Mouse (Mus musculus) left cerebral cortex, postnatal 10 days (tissue): ENCODE measurements at regions not wholly inside any gene's neighbourhood (a gene's known extent, or its start where the extent isn't known, plus 50 kb on each side); places are given as distances from the start of the nearest gene placed in this dataset.

Experiments
- DNase-seq, 2 experiments: peaks; one replicate each; pipeline ENCODE4 v3.0.0; 2021 to 2022; ENCODE audit warnings: low spot score in 2 of 2, mixed read lengths in 1 of 2; ENCODE audit errors: extremely low spot score in 1 of 2
- intact Hi-C: fragments of 180-260 bp; cut with DNase I; formaldehyde crosslinking; loops from one replicate; pipeline ENCODE4 v1.15.1; 2025

DNA sequence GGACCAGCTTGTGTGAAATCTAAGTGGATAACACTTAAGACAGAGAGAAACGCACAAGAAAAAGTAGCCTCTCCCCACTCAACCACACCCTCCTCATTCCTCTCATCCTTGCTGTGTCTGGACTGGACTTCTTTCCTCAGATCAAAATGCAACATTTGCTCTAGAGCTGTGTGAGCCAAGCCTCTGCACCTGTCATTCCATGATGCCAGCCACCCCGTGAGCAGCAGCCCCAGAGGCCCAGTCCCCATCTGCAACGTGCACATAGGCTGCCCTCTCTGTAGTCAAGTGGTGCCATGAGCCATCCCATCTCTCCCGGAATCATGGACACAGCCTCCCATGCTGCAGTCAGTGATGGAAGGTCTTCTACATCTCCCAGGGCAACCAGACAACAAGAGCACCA lies 55.1 kb upstream of the Gpc1 start:
- DNase-seq: no peak
- intact Hi-C loops: no loop called here

DNA sequence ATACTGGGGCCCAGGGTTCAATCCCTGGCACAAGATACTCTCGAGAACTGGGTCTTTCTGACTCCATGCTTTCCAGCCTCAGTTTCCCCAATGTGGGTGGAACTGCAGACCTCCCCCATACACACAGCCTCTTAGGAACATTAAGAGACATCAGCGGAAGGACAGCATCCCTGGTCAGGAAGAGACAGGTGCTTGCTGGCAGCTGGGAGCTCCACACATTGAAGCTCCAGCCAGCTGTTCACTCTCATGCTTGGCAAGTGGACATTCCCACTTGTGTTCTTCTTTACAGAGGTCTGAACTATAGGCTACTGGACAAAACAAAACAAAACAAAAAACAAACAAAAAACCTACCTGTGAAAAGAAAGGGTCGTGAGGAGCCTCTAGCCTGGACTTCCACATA lies 55.5 kb upstream of the Gpc1 start:
- DNase-seq: no peak
- intact Hi-C loops: no loop called here

DNA sequence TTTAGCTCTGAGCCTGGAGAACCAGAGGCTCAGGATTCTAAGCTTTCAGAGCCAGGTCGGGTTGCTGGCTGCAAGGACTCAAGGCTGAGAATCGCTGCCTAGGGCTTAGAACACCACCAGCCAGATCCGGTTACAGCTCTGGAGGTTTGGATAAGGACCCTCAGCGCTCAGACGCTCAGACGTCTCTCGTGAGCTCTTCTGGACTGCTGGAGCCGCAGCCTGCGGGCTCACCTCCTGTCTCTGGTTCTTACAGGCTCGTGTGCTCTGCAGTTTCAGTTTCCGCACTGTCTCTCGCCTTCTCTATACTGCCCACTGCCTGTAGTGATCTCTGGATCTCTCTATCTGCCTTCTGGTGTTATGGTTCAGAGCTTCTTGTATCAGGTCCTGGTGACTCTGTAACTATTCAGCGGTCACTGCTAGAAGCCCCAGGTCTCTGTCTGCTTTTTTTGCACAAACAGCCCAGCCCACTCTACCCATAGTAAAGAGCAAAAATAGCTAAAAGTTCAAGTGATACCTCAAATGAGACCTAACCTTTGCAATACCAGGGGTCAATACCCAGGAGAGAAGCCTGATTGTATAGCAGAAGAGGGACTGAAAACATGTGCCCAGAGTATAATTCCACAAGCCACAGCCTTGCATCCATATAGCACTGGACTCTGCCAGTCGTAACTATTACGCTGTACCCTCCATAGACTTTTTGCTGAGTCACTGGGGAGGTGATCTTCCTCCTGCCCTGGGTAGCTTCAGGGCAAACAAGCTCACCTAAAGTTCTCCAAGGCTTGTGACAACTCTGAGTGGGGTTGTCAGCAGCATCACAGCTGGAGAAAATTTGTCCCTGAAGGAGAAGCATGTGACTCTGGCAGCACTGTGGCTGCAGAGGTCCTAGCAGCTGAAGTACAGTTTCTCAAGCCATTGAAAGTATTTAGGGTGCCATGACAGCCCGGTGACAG lies 56.4 kb upstream of the Gpc1 start:
- intact Hi-C loops: no loop called here
- DNase-seq: no peak

DNA sequence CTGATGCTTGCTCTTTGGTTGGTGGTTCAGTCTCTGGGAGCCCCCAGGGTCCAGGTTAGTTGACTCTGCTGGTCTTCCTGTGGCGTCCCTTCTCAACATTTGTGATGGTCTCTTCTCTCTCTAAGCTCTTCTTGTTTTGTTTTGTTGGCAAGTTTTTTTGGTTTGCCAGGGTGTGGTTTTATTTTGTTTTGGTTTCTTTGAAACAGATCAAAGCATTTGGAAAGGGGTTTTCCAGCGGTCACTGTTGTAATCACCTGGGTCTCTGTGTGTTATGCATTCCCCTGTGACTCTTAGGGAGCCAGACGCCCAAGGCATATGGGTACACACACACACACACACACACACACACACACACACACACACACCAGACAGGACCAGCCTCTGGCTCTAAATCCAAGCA lies 57.4 kb upstream of the Gpc1 start:
- intact Hi-C loops: no loop called here
- no peak for DNase-seq

DNA sequence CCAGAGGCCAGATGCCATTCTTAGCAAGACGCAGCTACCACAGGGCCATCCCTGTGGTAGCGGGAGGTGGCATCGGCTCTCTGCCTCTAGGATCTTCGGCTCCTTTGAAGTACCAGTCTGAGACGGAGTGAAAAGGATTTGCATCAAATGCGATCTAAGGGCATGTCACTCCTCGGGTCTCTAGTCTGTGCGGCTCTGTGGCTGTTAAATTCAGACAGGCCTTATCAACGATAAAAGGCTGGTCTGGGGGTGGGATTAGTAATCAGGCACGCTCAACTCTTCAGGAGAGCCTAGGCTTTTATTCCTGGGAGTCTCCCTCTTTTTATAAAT lies 58.7 kb upstream of the Gpc1 start:
- intact Hi-C loops: no loop called here
- no peak for DNase-seq

DNA sequence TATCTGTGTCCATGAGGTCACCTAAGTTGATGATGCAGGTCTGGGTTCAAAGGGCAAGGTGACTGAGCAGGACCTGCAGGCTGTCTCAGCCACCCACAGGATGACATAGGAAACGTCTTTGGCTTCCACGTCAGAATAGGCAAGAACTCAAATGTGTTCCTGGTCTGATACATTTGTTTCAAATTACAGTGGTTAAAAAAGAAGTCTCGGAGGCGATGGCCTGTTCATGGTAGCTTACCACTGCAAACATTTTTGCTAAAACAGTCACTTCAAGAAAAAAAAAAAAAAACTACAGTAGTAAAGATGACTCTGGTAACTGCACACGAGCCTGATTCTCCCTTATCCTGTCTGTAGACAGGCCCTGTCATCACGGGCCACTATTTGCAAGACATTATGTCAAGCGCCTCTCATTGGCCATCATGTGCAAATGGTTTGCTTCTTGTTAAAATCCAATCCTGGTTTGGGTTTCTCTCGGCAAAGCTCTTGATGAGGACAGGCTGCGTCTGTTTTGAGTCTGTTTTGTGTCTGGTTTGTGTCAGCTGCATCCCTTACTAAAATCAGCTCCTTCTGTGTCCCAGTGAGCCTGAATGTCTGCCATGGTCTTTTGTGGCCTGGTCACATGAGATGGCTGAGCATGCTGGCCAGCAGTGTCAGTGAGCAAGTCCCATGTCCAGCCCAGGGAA lies 59.2 kb upstream of the Gpc1 start:
- intact Hi-C loops: no loop called here
- no peak for DNase-seq

DNA sequence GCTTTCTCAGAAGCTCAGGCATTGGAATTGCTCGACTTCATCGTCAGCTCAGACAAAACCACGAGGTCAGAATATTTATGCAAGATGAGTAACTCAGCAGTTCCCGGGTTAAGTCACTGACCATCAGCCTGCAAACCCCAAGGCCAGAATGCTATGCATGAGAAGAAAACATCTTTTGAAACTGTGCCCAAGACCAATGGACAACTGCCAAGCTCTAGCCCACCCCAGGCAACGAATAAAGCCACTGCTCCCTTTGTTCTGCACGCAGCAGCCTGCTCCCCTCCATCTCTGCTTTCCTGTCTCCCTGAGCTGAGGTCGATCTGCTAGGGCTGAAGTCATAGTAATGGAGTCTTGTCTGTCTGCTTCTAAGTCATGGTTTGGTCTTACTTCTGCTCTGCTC lies 61.7 kb upstream of the Gpc1 start:
- no peak for DNase-seq
- intact Hi-C loops: no loop called here

DNA sequence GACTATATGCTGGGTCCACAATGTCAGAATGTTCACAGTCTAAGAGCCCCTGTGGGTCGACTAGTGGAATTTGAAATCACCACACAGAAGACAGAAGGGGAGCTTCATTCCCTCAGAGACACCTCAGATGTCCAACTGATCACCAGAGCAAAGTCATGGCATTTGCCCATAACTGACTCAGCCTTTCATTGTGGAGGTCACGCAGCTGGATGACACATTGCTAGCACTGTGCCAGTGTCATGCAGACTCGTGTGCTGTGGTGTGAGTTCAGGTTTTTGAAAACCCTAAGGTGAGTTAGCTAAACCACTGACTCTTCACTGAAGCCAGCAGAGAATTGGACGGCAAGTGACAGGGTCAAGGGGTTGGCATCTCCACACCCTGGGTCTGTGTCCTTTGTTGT lies 62.3 kb upstream of the Gpc1 start:
- intact Hi-C loops: no loop called here
- no peak for DNase-seq

DNA sequence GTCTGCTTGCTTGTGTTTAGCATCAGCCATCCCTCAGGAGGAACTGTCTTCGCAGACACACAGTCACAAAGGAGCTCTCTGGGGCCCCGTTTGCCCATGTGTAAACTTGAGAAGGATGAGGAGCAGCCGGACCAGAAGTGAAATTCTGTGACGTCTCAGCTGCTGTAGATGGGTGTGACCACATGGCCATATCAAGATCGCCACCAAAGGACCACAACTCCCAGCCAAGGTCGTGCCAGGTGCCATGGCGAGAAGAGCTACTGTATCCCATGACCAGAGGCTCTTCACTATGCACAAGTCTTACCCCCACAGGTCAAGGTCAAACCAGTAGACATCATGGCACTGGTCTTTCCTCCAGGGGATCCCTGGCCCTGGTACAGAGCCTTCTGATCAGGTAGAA lies 64.9 kb upstream of the Gpc1 start:
- DNase-seq: no peak
- intact Hi-C loops: no loop called here

DNA sequence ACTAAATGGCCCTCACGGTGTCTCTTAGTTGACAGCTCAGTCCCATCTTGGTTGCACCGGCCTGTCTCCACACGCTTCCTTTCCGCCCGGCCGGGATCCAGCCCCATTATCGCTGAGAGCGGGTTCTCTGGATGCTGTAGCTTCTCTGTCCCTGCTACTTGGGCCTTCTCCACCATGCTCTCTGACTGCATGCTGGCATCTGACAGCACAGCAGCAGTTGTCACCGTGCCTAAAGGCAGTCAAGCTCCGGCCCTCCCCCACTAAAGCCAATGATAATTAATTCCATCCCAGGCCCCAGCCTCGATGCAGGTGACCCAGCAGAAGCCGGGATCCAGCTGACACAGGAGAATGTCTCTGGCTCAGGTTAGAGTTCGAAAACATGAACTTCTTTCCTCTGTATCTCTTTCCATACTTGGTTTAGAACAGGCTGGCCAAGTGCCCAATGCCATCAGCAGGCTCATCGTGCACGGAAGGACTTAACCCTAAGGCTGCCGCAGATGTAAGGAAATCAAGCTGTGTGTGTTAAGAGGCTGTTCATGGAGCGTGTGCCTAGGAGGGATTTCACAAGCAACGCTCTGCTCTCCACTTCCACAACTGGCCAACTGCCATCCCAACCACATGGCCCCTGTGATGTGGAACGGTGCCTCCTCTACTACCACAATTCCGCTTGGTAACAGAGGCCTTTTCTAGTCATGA lies 76.5 kb upstream of the Gpc1 start:
- intact Hi-C loops: no loop called here
- peak in 1 of 2 experiments; percentile 49 for DNase-seq

DNA sequence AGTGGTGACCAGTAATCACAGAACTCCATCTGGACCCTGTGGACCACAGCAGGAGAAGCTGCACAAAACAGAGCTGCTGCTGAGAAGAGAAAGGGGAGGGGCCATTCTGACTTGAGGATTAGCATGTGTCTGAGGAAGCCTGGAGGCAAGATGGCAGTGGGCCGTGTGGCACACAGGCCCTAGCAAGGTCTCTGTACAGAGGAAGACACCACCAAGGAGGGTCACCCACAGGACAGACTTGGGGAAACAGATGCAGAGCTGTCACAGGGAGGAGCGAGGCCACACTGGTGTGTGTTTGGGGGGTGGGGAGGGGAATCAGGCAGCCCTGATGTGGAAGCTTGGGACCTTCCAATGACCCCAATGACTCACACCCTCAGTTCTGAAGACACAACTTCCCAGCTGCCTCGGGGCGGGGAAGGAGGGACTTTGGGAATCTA lies 79.7 kb upstream of the Gpc1 start:
- DNase-seq: no peak
- intact Hi-C loops: no loop called here

DNA sequence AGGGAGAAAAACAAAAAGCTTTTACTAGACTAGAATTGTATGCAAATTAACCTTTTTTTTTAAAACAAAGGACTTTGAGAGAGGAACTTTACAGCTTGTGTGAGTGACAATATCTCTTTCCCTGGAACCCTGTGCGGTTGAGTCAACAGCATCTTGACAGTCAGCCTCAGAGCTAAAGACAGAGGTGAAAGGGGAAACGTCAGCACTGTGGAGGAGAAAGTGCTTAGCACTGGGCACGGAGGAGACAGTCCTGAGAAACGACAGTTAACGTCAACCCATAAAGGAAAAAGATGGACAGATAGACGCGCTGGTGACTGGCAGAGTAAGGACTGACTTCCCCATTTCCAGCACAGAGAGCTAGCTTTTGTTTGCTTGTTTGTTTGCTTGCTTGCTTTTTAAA lies 82.0 kb upstream of the Gpc1 start:
- no peak for DNase-seq
- intact Hi-C loops: no loop called here

DNA sequence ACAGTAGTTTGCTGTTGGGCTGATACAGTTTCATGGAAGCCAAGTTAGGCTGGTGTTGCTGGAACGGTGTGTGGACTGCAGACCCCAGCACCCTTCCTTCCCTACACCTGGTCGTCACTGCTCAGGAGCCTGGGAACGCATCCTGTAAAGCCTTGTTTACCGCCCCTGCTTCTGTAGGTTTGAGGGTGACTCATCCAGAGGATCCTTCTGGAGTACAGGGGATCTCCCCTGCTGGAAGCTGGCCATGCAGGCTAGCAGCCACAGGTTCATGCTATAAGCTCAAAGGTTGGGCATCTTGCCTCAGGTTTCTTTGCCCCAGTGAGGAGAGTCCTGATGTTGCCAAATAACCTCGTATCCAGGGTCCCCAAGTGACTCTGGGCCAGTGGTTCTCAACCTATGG lies 86.2 kb upstream of the Gpc1 start:
- intact Hi-C loops: no loop called here
- DNase-seq: no peak

DNA sequence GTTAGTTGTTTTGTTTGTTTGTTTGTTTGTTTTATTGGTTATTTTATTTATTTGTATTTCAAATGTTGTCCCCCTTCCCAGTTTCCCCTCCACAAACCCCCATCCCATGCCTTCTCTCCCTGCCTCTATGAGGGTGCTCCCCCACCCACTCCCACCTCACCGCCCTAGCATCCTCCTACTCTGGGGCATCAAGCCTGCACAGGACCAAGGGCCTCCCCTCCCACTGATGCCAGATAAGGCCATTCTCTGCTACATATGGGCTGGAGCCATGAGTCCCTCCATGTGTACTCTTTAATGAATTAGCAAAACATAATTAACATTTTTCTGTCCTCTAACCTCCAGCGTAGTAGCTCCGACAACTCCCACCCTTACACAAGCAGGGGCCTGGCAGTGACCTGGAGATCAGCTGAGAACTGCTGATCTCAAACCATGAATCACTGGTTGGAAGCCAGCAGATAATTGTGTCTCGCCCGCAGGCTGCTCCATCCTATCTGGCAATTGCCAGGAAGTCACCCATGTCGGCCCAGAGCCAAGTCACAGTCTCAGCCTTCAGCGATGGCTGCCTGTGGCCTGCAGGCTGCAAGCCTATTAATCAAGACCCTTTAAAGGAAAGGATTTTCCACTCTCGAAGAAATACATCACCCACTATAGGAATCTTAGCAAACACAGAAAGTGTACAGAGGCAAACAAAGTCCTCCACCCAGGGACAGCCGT lies 86.8 kb upstream of the Gpc1 start:
- DNase-seq: no peak
- intact Hi-C loops: no loop called here

DNA sequence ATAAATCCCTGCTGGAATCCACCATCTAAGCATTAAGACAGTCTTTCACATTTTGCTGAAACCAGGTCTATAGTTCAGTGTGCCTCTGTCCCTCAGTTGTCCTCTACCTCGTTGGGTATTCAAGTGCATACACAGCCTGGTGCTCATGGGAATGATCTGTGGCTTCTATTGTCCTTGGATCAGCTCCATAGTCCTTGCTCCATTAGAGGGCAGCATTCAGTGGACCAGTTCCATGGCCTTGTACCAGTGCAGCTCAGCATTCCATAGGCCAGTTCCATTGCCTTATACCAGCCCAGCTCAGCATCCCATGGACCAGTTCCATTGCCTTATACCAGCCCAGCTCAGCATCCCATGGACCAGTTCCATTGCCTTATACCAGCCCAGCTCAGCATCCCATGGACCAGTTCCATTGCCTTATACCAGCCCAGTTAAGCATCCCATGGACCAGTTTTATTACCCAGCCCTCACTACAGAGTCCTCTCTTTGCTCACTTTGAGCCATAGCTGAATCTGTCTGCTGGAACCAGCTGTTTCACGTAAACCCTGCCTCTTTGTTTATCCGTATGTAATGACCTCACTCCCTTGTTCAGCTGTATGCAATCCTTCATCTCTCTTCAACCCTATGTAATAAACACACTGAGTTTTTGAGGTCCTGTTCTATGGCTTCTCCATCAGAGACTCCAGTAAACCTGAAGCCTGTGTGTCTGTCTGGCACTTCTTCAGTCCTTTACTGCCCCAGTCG lies 88.4 kb upstream of the Gpc1 start:
- intact Hi-C loops: no loop called here
- DNase-seq: no peak

DNA sequence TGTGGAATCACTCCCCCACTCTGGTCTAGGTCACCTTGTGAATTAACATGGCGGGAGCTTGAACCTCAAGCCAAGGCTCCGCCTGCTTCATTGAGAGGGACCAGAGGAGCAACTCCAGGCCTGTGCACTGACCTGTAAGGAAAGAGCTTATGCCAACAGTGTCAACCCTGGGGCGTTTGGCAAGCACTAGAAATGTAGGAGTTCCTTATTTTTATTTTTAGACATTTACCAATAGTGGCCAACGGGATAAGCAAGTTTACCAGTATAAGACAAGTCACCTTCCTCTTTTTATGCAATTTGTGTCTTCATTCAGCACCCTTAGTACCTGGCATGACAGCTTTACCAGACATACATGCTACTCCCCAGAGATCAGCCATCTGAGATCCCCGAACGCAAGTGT lies 89.1 kb upstream of the Gpc1 start:
- no peak for DNase-seq
- intact Hi-C loops: no loop called here

DNA sequence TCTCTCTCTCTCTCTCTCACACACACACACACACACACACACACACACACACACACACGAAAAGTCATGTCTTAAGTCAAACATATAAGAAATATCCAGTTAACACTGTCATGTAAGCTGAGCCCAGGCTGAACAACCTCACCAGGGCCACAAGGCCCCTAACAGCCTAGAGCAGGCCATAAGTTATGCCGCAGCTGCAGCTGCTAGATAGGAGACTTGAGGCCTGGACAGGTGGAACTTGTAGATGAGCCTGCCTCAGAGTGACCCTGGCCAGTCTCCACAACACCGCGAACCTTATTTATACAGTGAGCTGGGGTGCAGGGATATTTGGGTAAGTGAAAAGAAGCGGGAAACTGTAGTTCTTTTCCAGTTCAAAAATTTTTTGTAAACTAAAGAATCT lies 90.4 kb upstream of the Gpc1 start:
- intact Hi-C loops: no loop called here

DNA sequence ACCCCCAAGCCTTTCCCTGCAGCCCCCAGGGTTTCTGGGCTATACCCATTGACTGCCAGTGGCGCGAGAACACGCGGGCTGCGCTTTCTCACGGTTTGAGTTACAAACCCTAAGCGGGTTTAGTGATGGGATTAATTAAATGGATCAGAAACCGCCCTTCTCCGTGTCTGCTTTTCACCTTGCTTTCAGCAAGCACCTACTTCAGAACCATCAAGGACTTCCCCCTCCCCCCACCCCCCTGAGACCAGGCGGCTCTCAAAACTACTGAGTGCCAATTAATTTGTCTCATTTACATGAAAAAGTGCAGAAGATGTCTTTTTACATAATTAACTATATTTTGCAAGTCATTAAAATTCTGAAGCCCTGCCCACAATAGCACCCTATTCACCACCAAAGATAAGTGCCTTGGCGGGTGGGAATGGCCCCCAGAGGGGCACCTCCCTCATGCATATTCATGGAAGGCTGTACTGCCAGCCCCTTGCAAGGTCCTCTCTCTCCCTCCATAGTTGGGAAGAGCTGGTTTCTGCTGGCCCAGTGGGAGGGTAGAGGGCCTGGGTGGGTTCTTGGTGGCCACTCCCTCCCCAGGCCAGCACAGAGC lies 89.1 kb upstream of the Otos start:
- intact Hi-C loops: no loop called here
- DNase-seq: no peak

More for the DNA sequence above, 90.4 kb upstream of the Gpc1 start:
- DNase-seq: no peak
